Mouse (Mus musculus): Measurements from ENCODE around the gene Loxl4. TPM values are rescaled to one million over a fixed set of nuclear protein-coding genes. Genes with fewer than 3 reads are reported as not detected.

The Loxl4 gene
- total RNA-seq, 2 experiments from 2014 or later: 1.3 to 1.8 TPM

DNA sequence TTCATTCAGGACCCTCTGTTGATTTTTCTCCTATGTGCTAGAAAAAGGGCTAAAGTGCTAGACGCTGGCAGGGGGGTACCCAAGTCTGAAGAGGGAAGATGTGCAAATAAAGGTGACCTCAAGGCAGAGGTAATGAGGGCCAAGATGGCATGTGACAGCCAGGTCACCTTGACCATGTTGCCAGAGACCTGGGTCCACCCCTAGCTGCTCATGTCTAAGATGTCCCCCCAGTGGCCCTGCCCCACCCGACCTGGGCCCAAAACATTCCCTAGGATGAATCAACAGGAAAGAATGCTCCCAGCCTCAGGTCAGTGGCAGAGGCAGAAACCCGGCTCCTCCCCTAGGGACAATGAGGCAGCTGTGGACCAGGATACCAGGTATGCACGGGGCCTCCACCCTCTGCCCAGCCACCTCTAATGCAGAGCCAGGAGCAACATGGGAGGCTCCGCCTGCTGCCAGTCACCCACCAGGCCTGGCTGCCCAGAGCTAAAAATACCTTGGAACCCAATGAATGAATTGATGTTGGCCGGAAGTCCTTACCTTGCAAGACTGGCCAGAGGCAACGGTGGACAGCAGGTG is 1.1 kb upstream of the Loxl4 start:
- intact Hi-C loops (cut with DNase I): no loop called here
- peak; percentile 35 to 43 for DNase-seq

DNA sequence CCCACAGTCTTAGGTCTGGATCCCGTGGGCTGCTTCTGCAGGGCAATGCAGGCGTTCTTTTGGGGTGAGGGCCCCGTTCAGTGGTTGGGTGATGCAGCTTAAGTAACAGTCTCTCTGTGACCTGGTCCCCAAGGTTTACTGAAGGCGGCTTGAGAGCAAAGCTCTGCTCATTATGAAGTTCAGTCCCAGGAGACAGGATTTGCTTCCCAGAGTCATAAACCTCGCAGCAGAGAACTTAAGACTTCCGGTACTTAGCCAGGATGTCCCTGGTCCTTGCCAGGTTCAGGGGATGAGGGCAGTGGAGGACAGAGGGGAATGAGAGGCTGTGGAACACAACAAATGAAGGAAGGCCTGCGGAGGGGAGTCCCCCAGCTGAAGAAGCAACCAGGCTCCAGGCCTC is 503 bp upstream of the Loxl4 start:
- intact Hi-C loops (cut with DNase I): no loop called here
- peak in 1 of 2 experiments; percentile 19 for DNase-seq

DNA sequence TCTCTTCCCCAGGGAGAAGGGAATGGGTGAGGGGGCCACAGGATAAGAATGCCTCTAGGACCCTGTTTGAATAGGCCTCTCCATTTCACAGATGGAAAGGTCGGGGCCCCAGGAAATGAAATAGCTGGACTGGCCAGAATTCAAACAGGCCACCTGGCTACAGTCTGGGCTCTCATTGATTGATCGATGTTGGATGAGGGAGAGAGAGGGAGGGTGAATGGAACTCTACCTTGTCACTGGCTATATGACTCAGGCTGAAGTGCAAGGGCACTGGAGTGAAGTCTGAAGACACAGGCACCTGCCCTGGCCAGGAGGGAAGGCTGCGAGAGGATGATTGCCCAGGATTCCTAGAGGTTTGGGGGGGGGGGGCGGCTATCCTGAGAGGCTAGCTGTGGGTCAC is 867 bp downstream of the Loxl4 start:
- no peak for DNase-seq
- intact Hi-C loops (cut with DNase I): no loop called here

DNA sequence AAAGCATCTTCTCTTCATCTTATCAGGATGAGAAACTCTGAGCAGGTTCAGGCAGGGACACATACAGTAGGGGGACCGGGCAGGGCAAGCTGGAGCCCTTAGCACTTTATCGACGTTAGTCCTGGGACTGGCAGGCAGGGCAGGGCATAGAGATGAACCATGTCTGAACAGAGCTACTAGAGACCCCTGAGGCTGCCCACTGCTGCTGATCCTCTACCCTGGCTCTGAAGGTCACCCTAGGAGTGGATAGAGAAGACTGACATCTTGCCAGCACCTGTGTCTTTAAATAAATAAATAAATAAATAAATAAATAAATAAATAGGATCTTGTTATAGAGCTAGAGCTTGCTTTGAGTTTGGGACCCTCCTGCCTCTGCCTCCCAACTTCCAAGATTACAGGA is 2.9 kb downstream of the Loxl4 start:
- intact Hi-C loops (cut with DNase I): no loop called here
- no peak for DNase-seq

DNA sequence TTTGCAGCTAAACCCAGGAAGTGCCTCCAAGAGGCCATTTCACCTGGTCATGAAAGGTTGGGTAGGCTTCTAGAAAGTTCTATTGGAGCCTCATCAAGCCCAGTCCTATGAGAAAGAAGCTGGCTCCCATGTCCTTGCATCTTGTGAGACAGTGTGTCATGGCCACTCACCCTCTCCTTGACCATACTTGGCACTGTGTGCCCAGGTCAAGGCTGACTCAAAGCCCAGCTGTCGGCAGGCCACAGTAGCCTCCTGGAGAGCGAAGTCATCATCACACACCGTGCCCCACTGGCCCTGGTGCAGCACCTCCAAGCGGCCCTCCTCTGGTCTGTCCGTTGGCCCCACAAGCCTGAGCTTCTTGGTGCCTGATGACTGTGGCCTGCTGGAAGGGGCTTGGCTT is 4.5 kb downstream of the Loxl4 start:
- intact Hi-C loops (cut with DNase I): no loop called here
- no peak for DNase-seq

DNA sequence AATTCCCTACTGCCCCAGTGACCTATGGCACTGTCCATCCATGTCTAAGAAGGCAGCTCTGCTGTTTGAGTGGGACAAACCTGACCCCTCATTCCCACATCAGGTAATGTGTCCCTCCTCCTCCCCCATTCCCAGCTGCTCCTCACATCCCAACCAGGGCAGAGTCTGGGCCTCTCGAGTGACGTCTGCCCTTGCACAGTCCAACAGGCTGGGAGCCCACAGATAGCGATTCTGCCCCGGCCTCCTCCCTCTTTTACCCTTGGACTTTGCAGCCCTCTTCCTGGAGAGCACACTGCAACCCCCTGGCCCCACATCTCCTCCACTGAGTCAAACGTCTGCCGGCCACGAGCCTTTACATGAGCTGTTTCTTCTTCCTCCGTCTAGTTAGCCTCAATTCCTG is 10.0 kb downstream of the Loxl4 start:
- intact Hi-C loops (cut with DNase I): no loop called here
- no peak for DNase-seq

DNA sequence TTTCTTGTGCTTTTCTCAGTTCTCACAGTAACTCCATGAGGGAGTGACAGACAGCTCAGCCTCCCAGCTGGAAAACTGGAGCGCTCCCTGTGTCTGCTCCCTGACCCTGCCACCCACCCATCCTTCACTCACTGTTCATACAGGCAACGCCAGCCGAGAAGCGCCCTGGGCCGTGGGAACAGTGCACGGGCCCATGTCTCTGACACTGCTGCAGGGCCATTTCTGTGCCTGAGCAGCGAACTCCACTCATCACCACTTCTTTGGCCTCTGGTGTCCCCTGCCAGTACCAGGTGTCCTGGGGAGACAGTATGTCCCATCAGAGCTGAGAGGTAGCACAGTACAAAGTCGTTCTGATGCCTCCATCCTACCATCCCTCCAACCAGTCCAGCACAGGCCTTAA is 10.6 kb downstream of the Loxl4 start:
- intact Hi-C loops (cut with DNase I): no loop called here
- DNase-seq: no peak

DNA sequence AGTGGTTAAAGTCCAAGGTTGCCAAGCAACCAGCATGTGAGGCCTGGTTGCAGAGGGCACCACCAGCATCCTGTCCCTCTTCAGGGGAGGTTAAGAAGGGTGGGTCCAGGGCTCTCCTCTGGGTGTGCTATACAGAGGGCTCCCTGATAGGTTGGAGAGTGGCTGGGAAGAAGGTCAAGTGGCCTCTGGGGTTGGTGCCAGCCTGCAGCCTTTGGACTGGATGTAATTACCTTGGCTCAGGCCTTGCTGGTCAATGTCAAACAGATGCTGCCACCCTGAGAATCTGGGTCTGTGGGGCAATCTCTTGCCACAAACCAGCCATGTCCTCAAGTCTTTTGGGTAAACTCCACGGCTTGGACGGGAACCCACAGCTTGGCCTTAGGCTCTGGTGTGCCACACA is 11.2 kb downstream of the Loxl4 start:
- intact Hi-C loops (cut with DNase I): no loop called here
- DNase-seq: no peak

DNA sequence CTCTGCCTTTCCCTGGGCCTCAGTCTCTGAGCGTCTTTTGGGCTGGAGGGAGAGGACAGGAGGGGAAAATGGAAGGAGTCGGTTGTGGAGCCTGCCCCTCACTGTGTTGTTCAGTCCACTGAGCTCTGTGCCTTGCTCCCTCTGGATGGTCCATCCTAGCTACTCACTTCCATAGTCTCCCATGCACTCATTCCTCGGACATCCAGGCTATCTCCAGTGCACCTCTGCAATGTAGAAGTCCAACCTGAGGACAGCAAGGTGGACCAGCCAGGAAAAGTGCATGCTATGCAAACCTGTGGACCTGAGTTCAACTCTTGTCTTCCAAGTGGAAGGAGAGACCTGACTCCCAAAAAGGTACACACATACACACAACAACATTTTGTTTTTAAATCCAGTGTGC is 12.0 kb downstream of the Loxl4 start:
- no peak for DNase-seq
- intact Hi-C loops (cut with DNase I): no loop called here

DNA sequence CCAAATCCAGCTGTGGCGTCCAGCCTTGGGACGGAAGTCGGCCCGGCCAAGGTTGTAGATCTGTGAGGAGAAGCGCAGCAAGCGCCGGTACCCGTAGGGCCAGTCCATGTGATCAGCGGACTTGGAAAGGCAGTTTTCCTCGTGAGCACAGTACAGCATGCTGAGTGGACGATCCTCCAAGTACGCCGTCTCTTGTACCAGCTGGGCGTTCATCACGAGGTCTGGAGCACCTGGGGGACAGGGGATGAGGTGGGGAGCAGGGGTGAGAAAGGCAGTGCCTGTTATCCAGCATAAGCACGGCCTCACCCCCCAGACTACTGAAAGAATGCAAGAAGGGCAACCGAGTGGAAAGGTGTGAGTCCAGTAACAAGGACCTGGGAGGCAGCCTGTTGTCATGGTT is 12.7 kb downstream of the Loxl4 start:
- no peak for DNase-seq
- intact Hi-C loops (cut with DNase I): no loop called here

DNA sequence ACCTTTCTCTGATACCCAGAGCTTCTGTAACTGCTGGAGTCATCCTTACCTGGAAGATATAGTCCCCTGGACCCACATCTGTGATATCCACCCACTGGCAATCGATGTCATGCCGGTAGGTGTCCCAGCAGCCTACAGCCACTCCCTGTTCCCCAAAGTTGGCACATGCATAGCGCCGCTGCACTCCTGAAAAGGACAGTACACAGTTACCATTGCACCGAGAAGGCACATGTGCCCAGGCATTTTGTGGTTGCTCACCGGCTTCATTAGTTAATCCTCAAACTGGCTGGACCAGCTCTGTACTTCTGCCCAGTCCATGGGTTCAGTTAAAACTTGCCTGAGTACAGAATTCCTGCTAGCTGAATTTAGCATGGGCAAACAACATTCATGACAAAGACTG is 14.7 kb downstream of the Loxl4 start:
- no peak for DNase-seq
- intact Hi-C loops (cut with DNase I): no loop called here

DNA sequence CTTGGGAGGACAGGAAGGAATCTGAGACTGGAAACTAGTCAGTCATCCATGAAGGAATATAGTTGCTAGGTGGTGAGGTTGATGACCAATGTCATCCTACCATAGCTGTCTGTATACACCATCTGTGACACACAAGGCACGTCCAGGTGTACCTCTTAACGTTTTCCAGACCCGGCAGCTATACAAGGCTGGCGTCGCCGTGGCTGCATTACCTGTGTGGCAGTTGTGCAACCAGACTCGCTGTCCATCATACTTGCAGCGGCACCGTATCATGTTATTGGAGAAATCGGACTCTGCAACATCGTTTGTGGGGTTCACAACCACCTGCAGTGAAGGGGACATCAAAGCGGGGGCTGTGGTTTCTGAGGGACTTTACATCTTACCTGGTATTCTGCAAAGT is 15.3 kb downstream of the Loxl4 start:
- intact Hi-C loops (cut with DNase I): no loop called here
- no peak for DNase-seq

DNA sequence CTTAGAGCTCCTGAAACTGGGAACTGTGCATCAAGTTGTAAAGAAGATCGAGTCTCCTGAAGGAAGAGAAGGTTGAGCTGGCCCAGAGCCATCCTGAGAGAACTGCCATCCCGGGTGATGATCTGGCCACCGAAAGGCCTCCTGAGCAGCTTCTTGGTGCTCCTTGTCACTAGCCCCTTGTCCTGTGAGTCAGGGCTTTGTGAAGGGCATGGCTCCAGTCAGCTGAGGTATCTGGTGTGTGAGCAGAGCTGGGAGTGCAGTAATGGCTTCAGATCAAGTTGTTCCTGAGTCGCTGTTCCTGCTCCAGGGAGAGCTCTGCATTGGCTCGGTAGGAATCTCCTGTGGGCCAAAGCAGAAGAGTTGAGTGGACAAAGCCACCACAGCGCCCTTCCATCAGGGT is 17.5 kb downstream of the Loxl4 start:
- intact Hi-C loops (cut with DNase I): no loop called here
- DNase-seq: no peak

DNA sequence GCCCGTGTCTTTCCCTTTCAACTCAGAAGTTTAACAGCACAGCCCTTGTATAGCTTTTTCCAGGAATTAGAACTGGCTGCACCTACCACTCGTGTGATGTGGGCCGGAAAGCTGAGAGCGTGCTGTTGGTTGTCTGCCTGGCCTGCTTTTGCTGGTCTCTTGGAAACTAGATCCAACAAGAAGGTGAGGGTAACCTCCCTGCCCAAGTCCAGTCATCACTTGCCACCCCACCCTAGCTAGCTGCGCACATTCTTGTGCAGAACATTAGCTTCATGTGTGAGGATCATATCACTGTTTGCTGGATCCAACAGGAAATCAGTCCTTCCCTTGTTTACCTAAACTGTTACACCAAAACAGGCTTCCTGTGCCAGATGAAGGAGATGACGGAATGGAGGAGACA is 19.2 kb downstream of the Loxl4 start:
- intact Hi-C loops (cut with DNase I): no loop called here

DNA sequence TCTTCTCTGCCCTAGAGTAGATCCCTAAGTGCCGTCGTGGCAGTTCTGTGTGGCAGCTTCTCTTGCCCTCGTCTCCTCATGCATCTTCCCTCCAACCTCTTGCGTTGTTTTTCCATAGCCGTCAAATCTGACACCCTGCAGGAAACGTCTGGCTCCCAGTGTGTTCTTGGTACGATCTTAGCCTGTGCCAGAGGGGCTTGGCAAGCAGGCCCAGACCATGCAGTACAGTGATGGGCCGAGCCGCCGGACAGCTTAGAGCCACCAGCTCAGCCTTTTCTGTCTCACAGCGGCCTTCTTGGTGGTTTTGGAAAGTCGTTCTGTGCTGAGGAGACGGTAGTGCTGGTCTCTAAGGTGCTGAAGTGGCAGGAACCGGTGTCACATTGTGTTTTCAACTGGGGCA is 21.1 kb downstream of the Loxl4 start:
- no peak for DNase-seq
- intact Hi-C loops (cut with DNase I): no loop called here

More for the DNA sequence above, 19.2 kb downstream of the Loxl4 start:
- no peak for DNase-seq

DNA sequence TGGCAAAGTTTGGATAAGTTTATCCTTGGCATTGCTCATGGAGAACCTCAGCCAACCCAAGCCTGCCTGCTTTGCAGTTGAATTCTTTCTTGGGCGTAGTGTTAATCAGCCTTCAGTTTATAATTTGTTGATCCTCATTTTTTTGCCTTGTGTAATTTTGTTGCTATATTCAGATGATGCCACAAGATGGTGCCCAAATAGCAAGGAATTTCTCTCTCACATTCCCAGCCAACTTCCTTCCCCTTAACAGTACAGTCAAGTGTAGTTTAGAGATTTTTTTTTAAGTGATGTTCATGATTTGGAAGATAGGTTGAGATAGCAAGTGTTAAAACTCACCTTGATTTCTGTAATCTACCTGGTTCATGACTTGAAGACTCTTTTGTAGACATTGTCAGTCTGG is 23.4 kb downstream of the Loxl4 start:
- DNase-seq: no peak
- intact Hi-C loops (cut with DNase I): loop anchor here (2.0 kb wide), 1 partner anchor 156 kb away; no protein-coding TSS in a partner anchor

DNA sequence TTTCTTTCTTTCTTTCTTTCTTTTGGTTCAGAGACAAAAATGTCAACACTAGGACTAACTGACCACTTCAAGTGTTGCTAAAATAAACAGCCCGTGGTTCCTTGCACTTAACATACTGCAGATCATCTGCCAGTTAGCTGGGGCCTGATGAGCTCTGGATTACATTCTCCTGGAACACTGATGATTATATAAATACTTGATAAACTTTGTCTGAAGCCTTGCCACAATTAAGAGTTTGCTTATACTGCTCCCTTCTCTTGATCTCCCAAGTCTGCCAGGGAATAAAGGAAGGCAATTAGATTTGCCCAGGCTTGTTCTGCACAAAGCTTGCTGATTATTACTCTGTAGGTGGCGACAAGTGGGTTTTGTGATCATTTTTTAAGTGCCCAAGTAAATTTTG is 24.9 kb downstream of the Loxl4 start:
- intact Hi-C loops (cut with DNase I): loop anchor here (1.0 to 2.0 kb wide), 2 partner anchors 68 to 157 kb away; no protein-coding TSS in a partner anchor
- no peak for DNase-seq

DNA sequence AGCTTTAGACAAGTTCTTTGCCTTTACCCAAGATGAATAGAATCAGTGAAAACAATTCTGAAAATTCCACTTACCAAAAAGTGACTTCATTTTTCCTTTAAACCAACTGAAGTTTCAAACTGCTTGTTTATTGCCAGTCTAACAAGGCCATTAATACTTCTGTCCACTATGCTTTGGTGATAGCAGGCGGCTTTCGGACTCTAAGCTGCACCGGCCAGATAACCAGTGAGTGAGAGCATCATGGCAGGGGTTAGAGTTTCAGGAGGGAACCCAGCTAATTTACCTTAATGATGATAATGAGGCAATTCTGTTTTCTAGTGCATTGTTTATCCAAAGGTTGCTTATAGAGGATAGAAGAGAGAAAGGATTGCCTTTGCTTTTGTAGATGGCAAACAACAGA is 28.4 kb downstream of the Loxl4 start:
- no peak for DNase-seq
- intact Hi-C loops (cut with DNase I): no loop called here

DNA sequence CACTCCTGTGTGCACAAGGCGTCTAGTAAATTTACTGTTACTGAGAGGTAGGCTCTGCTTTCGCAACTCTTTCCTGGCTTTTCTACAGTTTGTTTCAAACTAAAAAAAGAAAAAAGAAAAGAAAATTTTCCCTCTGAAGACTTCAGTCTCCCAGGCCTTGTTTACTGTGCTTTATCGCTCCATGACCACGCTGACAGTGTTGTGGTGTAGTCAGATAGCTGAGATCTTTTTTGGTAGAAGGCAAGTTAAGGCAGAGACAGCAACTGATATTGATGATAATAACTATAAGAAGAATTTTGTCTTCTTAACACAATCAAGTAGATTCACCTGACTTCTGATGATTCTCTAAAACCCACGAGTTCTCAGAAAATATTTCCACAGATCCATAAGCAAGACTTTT is 28.9 kb downstream of the Loxl4 start:
- intact Hi-C loops (cut with DNase I): no loop called here

DNA sequence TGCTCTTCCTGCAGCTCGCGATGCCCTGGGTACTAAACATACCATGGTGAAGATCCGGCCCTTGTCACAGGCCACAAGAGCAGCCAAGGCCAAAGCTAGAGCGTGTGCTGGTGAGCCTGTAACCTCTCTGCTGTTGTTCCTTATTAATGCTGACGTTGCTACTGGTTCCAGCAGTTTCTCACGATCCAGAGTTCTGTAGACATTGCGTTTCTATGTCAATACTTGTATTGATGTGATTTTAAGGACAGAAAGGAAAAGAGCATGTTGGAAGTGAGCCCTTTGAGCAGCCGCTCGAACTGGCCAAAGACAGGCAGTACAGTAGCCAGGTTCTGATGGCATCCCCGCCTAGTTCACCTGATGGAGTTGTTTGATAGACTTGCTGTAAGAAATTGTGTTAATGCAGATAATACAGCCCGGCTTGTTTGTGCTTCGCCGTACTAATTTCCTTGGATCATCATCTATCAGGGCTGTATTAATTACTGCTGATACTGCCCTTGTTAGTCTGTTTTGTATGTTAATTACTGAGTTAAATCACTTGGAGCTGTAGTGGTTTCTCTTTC is 29.7 kb downstream of the Loxl4 start:
- no peak for DNase-seq
- intact Hi-C loops (cut with DNase I): no loop called here

More for the DNA sequence above, 28.9 kb downstream of the Loxl4 start:
- no peak for DNase-seq

DNA sequence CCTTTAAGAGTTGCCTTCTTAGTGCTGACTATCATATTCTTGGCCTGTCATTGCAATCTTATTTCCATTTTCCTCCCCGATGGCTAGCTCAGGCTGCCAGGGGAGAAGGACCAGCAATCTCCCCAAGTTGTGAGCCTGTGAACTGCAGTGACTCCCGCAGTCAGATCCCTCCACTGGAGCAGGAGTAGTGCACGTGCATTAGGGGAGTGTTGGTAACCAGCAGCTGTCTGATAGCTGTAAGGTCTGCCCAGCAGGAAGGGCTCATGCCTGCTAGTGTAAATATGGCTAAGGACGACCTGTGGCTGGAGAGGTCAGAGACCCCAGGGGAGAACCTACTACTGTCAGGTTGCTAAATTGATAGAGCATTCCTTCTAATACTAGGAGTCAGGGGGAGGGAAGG is 31.9 kb downstream of the Loxl4 start:
- DNase-seq: no peak
- intact Hi-C loops (cut with DNase I): no loop called here

DNA sequence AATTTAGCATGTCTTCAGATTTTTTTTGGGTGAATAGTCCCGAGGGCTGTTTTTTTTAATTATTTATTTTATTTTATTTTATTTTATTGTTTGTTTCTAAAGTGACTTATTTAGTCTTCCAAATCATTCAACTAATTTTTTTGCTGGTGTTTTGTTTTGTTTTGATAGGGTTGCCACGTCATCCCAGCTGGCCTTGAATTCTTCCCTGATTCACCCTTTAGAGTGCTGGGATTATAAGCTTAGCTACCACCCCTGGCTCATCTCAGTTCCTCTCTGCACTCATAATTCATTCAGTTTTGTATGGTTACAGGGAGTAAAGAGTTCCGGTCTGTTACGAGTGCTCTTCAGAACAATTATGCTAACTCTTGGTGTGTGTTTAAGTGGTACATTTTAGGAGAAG is 34.0 kb downstream of the Loxl4 start:
- intact Hi-C loops (cut with DNase I): no loop called here
- DNase-seq: no peak

DNA sequence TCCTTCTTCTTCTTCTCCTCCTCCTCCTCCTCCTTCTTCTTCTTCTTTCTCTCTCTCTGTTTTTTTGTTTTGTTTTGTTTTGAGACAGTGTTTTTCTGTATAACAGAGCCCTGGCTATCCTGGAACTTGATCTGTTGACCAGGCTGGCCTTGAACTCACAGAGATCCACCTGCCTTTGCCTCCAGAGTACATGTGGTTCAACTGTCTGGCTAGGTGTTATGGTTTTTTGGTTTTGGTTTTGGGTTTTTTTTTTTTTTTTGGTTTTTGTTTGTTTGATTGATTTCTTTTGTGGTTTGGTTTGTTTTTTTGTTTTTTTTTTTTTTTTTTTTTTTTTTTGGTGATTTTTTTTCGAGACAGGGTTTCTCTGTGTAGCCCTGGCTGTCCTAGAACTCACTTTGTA is 35.8 kb downstream of the Loxl4 start:
- intact Hi-C loops (cut with DNase I): no loop called here
- no peak for DNase-seq

Data from heart, postnatal 14 days (tissue).